Mouse (Mus musculus) thymus, postnatal 25 days (tissue): Measurements from ENCODE around the gene Atp2b4.

Experiments
- DNase-seq: peaks from one replicate; pipeline ENCODE4 v3.0.0; 2022

Gene Atp2b4

GRCm38 (mm10) chr1:133650288-133651055 is 150.4 kb downstream of the Atp2b4 start:
- no peak for DNase-seq
